In genomic region chr2:105669371-105669861, GRCm38 (mm10) we compare ENCODE assay signal across 8 mouse cellular contexts. TPM values are rescaled to one million over a fixed set of nuclear protein-coding genes. Genes with fewer than 3 reads are reported as not detected.
DNase-seq lines count a peak whose midpoint lies in the region; ATAC-seq and TF ChIP-seq lines count a peak whose summit lies in the region.

No protein-coding gene starts in this region.

- ATAC-seq in embryonic facial prominence, embryonic 12.5 days (ENCODE audit: insufficient number of reproducible peaks, insufficient read depth, low FRiP score, low TSS enrichment) = no peak

- no peaks in the 10 kb centered on the region for H3K36me3 ChIP-seq in embryonic facial prominence, embryonic 12.5 days
- no peaks in the 10 kb centered on the region for H3K36me3 ChIP-seq in limb, embryonic 10.5 days

- no peak for TF ChIP-seq CTCF in left cerebral cortex, adult 2 months (IDR thresholded peaks at IDR 0.05)
- no peak for TF ChIP-seq CTCF in lung, adult 2 months (IDR thresholded peaks at IDR 0.05; ENCODE audit: insufficient read depth, low read length)

- peak overlapping the region; percentile 26 for H3K4me2 ChIP-seq in embryonic facial prominence, embryonic 12.5 days (replicated peaks)

- DNase-seq in left cerebral cortex, adult 2 months (ENCODE audit: extremely low spot score in 1 of 2, low spot score in 2 of 2) = no peak
- no peak for DNase-seq in left cerebral cortex, postnatal 4 days
- DNase-seq in limb, embryonic 10.5 days (ENCODE audit: low spot score) = peak; percentile 60
- DNase-seq in yolk sac, embryonic 10.5 days (ENCODE audit: low spot score) = peak; percentile 2
- no peak for DNase-seq in thymus, postnatal 36 days
- no peak for DNase-seq in lung, adult 2 months
- DNase-seq in left cerebral cortex, postnatal 25 days (ENCODE audit: low spot score in 2 of 2) = no peak

- H3K27me3 ChIP-seq in embryonic facial prominence, embryonic 12.5 days = peaks cover 93% of the 10 kb centered on the region
- H3K27me3 ChIP-seq in limb, embryonic 10.5 days (ENCODE audit: low read depth, poor library complexity, severe bottlenecking) = peaks cover 100% of the 10 kb centered on the region

- H3K4me3 ChIP-seq in left cerebral cortex, adult 2 months = 0 out of 2 replicates have a peak overlapping the region, but pooled peaks have one; percentile 24
- peak overlapping the region; percentile 19 for H3K4me3 ChIP-seq in embryonic facial prominence, embryonic 12.5 days
- H3K4me3 ChIP-seq in limb, embryonic 10.5 days = peak overlapping the region; percentile 11; the same call in 1 of the 2 replicates
- H3K4me3 ChIP-seq in lung, adult 2 months (replicated peaks; ENCODE audit: extremely low read depth, low read depth, low read length) = no peak overlapping the region

- no peak overlapping the region for H3K9ac ChIP-seq in embryonic facial prominence, embryonic 12.5 days

- no peaks in the 10 kb centered on the region for H3K9me3 ChIP-seq in embryonic facial prominence, embryonic 12.5 days
- H3K9me3 ChIP-seq in limb, embryonic 10.5 days (replicated peaks) = no peaks in the 10 kb centered on the region

- WGBS in embryonic facial prominence, embryonic 12.5 days = under 1% methylated on average over 35 of the region's 35 CpGs
- under 1% methylated on average over 35 of the region's 35 CpGs for WGBS in limb, embryonic 10.5 days
- WGBS in lung, adult 2 months = 2% methylated on average over 35 of the region's 35 CpGs

- H3K4me1 ChIP-seq in embryonic facial prominence, embryonic 12.5 days = 0 out of 2 replicates have a peak, but pooled peaks cover 4% of the 10 kb centered on the region
- peaks cover 34% of the 10 kb centered on the region for H3K4me1 ChIP-seq in limb, embryonic 10.5 days
- H3K4me1 ChIP-seq in lung, adult 2 months (ENCODE audit: control insufficient read depth, insufficient read depth, low read length) = peaks cover 4% of the 10 kb centered on the region; the same call in 1 of the 2 replicates

- intact Hi-C loops in left cerebral cortex, adult 2 months (cut with DNase I) = loop anchor here (10.0 kb wide), 1 partner anchor 525 kb away; no protein-coding TSS in a partner anchor
- intact Hi-C loops in left cerebral cortex, postnatal 4 days (cut with DNase I) = loop anchor here (10.0 kb wide), 1 partner anchor 545 kb away; the partner anchor contains the start of gene Wt1
- intact Hi-C loops in left cerebral cortex, postnatal 25 days (cut with DNase I) = no loop called here

- TF ChIP-seq POLR2A in lung, adult 2 months (IDR thresholded peaks at IDR 0.05; ENCODE audit: borderline replicate concordance, extremely low read depth, low read depth, low read length) = no peak

- H3K27ac ChIP-seq in left cerebral cortex, adult 2 months = no peak overlapping the region
- no peak overlapping the region for H3K27ac ChIP-seq in embryonic facial prominence, embryonic 12.5 days
- H3K27ac ChIP-seq in limb, embryonic 10.5 days = no peak overlapping the region

RNA-seq across cellular contexts. Expression of gene Pax6, which starts 0.7 kb away (rescaled TPM):
- total RNA-seq in left cerebral cortex, adult 2 months (2021) = 10 to 100 TPM in 1 of 2 experiments, 1 to 10 TPM in 1; 8.2 to 11.7 TPM
- total RNA-seq in left cerebral cortex, postnatal 4 days (2021) = 10 to 100 TPM; 11.5 to 13.9 TPM
- polyA plus RNA-seq in embryonic facial prominence, embryonic 12.5 days (2016; fragmentation: Nextera tagmentation; extraction: Ambion mirVana) = 13.7 and 20.8 TPM in 2 replicates
- polyA plus RNA-seq in limb, embryonic 10.5 days (2016; fragmentation: Nextera tagmentation; extraction: Ambion mirVana) = 0.09 and 0.15 TPM in 2 replicates
- polyA plus RNA-seq in lung, adult 2 months (2012; rRNA removed) = not detected in 2 replicates
- total RNA-seq in left cerebral cortex, postnatal 25 days (2021) = 1 to 10 TPM; 8.4 to 8.5 TPM

Comparison
In these comparisons a context has a peak if more than half of its experiments do, and no peak if none do; other contexts are left out.
1. DNase-seq: peak in limb, embryonic 10.5 days (single experiment) and yolk sac, embryonic 10.5 days (single experiment); none in left cerebral cortex, adult 2 months (0 of 2), left cerebral cortex, postnatal 4 days (single experiment), thymus, postnatal 36 days (0 of 2), lung, adult 2 months (single experiment) and left cerebral cortex, postnatal 25 days (0 of 2).